Mouse (Mus musculus) C2C12 (cell line): ENCODE data around the gene Vav1.

Experiments
- CTCF ChIP-seq: IDR thresholded peaks from one replicate; pipeline ENCODE4 v1.5.1; 2011; ENCODE audit not compliant: control insufficient read depth, insufficient read depth, insufficient read length
- FOSL1 ChIP-seq: IDR thresholded peaks from one replicate; pipeline ENCODE4 v1.8.0; 2011; ENCODE audit warnings: mild to moderate bottlenecking, low read length; ENCODE audit not compliant: poor library complexity, insufficient read depth, severe bottlenecking
- MAX ChIP-seq: IDR thresholded peaks from one replicate; pipeline ENCODE4 v1.6.1; 2011; ENCODE audit warnings: mild to moderate bottlenecking, control low read depth
- MYOD1 ChIP-seq: IDR thresholded peaks from one replicate; pipeline ENCODE4 v1.6.1; 2011; ENCODE audit warnings: low read depth; ENCODE audit not compliant: control insufficient read depth, insufficient read length
- MYOG ChIP-seq: IDR thresholded peaks from one replicate; pipeline ENCODE4 v1.6.1; 2011; ENCODE audit not compliant: control insufficient read depth, insufficient read length; ENCODE audit errors: extremely low read depth

DNA sequence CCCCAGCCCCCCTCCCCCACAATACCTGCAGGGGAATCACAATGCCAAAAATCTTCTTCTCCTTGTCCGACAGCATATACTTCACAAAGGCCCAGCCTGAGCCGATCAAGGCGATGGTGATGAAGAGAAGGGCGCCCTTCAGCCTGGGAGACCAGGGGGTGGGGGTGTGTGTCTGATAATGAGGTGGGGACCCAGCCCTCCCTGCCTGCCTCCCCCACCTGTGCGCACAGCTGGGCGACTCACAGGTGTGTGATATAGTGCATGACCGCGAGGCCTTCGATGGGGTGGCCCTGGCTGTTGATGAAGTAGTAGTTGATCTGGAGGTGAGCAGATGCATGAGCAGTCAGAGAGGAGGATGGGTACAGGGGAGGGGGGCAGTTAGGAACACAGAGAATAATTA, 41.7 kb upstream of the Vav1 start:
- TF ChIP-seq MAX (no peak), CTCF (no peak), MYOD1 (no peak), MYOG (no peak), FOSL1 (no peak)
